Mouse (Mus musculus) liver (tissue): ENCODE measurements at regions not wholly inside any gene's neighbourhood (a gene's known extent, or its start where the extent isn't known, plus 50 kb on each side); places are given as distances from the start of the nearest gene placed in this dataset.
A peak's percentile ranks its signal among the peaks of the same experiment; 100 is the strongest.

Source experiments
- DNase-seq: peaks from one replicate; pipeline ENCODE4 v3.0.0-alpha.2; 2020; ENCODE audit warnings: mixed read lengths

- DNase-seq, result no peak
Measured at GRCm38 (mm10) chr2:34111286-34111685, 223.5 kb upstream of the Mvb12b start.

GRCm38 (mm10) chr2:34110582-34110981 is 222.8 kb upstream of the Mvb12b start:
- no peak for DNase-seq

- DNase-seq, result no peak
Measured at GRCm38 (mm10) chr2:34107566-34108303, 220.0 kb upstream of the Mvb12b start.

GRCm38 (mm10) chr2:34106837-34107565 is 219.3 kb upstream of the Mvb12b start:
- no peak for DNase-seq

GRCm38 (mm10) chr2:34106245-34106644 is 218.5 kb upstream of the Mvb12b start:
- no peak for DNase-seq

GRCm38 (mm10) chr2:34105271-34106051 is 217.7 kb upstream of the Mvb12b start:
- DNase-seq, result no peak

GRCm38 (mm10) chr2:34098004-34098547 is 210.3 kb upstream of the Mvb12b start:
- DNase-seq, result no peak

- DNase-seq, result no peak
Measured at GRCm38 (mm10) chr2:34096561-34096960, 208.8 kb upstream of the Mvb12b start.

GRCm38 (mm10) chr2:34088832-34089231 is 201.1 kb upstream of the Mvb12b start:
- DNase-seq, result no peak

- DNase-seq, result no peak
Measured at GRCm38 (mm10) chr2:34086130-34086529, 198.4 kb upstream of the Mvb12b start.

GRCm38 (mm10) chr2:34084513-34084912 is 196.8 kb upstream of the Mvb12b start:
- no peak for DNase-seq

- DNase-seq, result no peak
Measured at GRCm38 (mm10) chr2:34082486-34082885, 194.7 kb upstream of the Mvb12b start.

GRCm38 (mm10) chr2:34080176-34080575 is 192.4 kb upstream of the Mvb12b start:
- DNase-seq, result no peak

GRCm38 (mm10) chr2:34079282-34079681 is 191.5 kb upstream of the Mvb12b start:
- DNase-seq, result no peak

GRCm38 (mm10) chr2:34078875-34079262 is 191.1 kb upstream of the Mvb12b start:
- no peak for DNase-seq

- DNase-seq, result no peak
Measured at GRCm38 (mm10) chr2:34078248-34078874, 190.6 kb upstream of the Mvb12b start.

- no peak for DNase-seq
Measured at GRCm38 (mm10) chr2:34076346-34076745, 188.6 kb upstream of the Mvb12b start.

GRCm38 (mm10) chr2:34074066-34074465 is 186.3 kb upstream of the Mvb12b start:
- no peak for DNase-seq

- DNase-seq, result no peak
Measured at GRCm38 (mm10) chr2:34065592-34065991, 177.8 kb upstream of the Mvb12b start.

- peak; percentile 59 for DNase-seq
Measured at GRCm38 (mm10) chr2:34065090-34065489, 177.3 kb upstream of the Mvb12b start.

GRCm38 (mm10) chr2:34056552-34056951 is 168.8 kb upstream of the Mvb12b start:
- no peak for DNase-seq

- no peak for DNase-seq
Measured at GRCm38 (mm10) chr2:34043064-34043463, 155.3 kb upstream of the Mvb12b start.

- DNase-seq, result no peak
Measured at GRCm38 (mm10) chr2:34042336-34042735, 154.6 kb upstream of the Mvb12b start.
